Mouse (Mus musculus) ES-CJ7 (cell line): Measurements from ENCODE around the gene Ackr4.

ENCODE experiments used
- DNase-seq: peaks from one replicate; pipeline ENCODE4 v3.0.0; 2011; ENCODE audit warnings: low read depth, low spot score

Ackr4 gene

DNA sequence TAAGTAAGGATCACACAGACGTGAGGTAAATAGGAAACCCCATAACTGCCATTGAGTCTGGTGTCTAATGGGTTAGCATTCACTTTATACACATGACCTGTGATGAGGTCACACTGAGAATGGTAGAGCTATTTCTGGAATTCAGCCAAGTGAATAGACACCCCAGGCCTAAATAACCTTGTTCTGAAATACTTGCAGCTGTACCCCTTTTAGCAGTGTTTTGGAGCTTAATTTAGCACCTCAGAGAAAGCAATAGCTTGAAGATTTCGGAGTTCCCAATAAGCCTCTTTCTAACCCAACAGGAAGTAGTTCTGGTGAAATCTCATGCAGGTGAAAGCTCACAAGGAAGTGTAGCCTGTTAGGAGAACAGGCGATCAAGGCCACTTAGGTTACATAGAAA is at the start of gene Ackr4:
Gene Ackr4, minus strand, starts transcription at position 101 of the 400 bp plus-strand sequence.
- DNase-seq = no peak

DNA sequence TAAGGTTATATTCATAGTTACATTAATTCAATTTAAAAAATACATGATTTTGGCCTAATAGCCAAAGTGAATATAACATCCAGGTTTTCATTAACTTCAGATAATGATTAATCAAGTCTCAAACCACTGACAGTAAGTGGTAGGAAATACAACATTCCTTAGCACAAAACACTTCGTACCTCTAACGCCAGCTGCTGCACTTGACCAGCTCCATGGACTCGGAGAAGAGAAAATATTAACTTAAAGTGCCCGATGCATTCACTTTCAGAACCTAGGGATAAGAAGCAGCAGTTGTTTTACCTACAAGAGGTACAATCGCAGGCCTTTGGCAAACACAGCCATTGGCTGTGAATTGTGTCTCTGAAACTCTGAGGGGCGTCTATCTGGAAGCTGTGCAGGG is 45.6 kb upstream of the Ackr4 start:
- no peak for DNase-seq

GRCm38 (mm10) chr9:104171651-104172050 is 44.9 kb upstream of the Ackr4 start:
- no peak for DNase-seq

DNA sequence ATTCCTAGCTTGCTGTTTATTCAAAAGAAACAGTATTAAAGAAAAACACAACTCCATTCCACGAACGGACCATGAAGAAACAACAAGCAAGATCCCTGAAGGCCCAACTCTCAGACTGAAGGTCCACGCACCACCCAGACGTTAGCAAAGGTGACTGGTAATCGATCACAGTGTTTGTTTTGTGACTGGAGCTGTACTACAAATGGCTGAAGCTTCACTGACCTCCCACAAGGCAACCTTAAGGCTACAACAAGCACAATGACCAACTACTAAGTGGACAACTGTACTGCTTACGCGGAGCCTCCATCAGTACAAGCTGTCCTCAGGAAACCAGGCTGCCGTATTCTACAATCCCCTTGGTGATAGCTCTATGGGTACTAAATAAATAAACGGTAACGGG is 43.3 kb upstream of the Ackr4 start:
- DNase-seq = no peak

- no peak for DNase-seq
These were observed 39.2 kb upstream of the Ackr4 start for GRCm38 (mm10) chr9:104165926-104166325.

DNA sequence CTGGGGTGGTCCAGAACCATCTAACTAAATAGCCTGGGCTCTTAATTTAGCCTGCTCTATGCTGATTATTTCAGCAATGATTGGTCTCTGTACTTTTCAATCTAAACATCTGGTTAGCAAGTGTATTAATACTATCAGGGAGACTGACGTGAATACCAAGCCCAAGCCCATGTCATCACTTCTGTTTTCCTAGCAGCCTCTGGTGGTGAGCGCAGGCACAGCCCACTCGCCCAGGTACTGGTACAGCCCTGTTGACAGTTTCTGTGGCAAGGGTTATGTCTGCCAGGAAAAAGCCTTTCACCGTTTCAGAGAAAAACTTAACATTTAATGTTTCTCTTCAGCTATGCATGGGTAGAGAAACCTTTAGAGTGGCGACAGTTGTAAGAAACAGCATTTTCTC is 37.5 kb upstream of the Ackr4 start:
- no peak for DNase-seq

GRCm38 (mm10) chr9:104161117-104161516 is 34.4 kb upstream of the Ackr4 start:
- no peak for DNase-seq

- DNase-seq = no peak
These were observed 30.6 kb upstream of the Ackr4 start for GRCm38 (mm10) chr9:104157291-104157690.

DNA sequence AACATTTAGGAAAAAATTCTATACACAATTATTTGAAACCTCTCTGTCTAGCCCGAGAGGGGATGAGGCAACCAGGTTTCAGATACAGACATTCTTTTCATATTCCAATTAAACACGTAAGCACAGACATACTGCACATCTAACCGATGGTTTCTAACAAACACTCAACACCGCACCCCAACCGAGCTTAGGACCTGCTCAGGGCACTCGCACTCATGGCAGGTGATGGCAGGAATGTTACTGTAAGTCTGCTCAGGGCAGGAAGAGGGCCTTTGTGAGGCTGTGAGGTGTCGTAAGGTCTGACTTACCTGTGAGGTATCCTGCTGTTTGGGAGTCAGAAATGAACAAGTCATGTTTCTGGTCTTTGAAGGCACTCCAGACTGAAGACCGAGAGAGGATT is 29.8 kb upstream of the Ackr4 start:
- no peak for DNase-seq

GRCm38 (mm10) chr9:104155100-104155715 is 28.5 kb upstream of the Ackr4 start:
- peak; percentile 41 for DNase-seq

DNA sequence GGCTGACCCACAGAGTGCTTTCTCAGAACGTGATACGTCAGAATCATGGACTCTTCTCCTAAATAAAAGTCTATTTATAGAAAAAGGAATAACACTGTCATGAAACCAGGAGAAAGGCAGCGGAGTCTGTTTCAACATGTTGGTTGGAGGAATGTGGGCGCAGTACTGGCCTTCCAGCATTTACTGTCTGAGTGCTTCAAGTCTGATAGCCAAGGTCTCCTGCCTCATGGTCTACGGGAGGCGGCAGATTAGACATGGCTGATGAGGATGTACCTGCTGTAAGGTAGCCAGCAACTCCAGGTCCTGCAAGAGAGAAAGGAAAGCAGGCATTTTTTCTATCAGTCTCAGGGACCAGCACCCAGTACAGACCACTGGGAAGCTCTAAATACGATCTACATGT is 25.4 kb upstream of the Ackr4 start:
- DNase-seq = no peak

GRCm38 (mm10) chr9:104148969-104149368 is 22.2 kb upstream of the Ackr4 start:
- no peak for DNase-seq

DNA sequence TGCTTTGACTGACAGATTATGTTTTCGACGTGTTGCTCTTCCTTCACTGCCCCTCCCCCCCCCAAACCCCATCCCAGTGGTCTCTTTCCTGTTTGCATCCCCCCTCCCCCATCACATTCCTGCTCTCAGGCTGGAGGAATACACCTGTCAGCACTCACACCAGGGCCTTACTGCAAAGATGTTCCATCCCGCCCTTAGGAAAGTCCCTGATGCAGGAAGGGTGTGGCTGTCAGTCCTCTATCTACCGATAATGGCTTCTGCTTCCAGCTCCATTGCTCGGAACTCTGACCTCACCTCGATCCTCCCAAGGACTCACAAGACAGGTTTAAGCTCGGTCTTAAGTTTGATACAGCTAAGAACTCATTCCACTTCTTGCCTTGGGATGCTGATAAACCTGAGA is 19.9 kb upstream of the Ackr4 start:
- peak; percentile 78 for DNase-seq

- DNase-seq = peak; percentile 56
These were observed 17.7 kb upstream of the Ackr4 start for GRCm38 (mm10) chr9:104144314-104144996.

DNA sequence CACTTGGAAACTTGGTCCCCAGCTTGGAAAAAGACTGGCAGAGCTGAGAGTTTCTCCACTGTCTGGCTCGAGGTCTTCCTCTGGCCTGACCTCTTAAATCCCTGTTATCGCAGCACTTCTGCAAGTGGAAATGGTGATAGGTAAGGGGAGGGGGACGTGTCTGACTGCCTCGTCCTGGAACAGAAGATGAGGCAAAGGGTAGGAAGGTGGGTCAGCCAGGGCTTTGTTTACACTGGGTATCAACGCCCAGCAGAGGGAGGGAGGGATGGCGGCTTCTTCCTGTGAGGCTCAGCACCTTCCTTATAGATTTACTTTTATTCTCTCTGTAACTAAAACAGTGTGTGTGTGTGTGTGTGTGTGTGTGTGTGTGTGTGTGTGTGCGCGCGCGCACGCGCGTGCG is 16.1 kb upstream of the Ackr4 start:
- no peak for DNase-seq

- DNase-seq = no peak
These were observed 13.6 kb upstream of the Ackr4 start for GRCm38 (mm10) chr9:104140351-104140750.

- no peak for DNase-seq
These were observed 3.5 kb upstream of the Ackr4 start for GRCm38 (mm10) chr9:104130141-104130755.

DNA sequence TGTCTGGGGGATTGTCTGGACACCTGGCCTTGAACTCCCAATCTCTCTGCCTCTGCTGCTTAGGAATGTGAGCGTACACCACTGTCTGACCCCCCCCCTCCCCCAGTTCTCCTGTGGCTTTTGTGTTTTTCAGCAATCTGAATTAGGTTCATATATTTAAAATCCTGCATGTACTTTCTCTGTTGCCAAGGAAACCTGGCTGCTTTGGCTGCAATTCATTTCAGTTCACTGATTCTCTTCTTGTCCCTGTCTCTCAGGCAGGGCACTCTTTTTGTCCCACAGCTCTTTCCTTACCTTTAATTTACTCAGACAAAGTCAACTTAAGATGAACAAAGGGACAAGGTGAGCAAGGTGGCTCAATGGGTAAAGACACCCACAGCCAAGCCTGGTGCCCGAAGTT is 1.4 kb upstream of the Ackr4 start:
- no peak for DNase-seq

- no peak for DNase-seq
These were observed 3.1 kb downstream of the Ackr4 start for GRCm38 (mm10) chr9:104123622-104124021.

- peak; percentile 79 for DNase-seq
These were observed 3.6 kb downstream of the Ackr4 start for GRCm38 (mm10) chr9:104123101-104123500.

DNA sequence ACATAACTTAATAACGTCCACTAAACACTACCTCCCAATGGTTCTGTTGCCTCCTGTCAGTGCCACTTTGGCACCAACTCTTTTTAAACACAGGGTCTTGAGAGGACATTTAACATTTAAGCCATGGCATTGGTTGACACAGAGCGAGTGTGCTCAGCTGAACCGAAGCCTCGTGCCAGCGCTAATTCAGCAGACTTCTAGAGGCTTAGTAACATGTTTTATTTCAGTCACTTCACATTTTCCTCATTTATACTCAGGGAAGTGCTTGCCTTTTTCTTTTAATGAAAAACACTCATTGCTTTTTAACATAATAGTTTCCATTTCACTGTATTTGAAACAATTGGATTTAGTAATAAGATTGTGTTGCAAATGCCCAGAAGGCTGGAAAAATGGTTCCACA is 17.6 kb downstream of the Ackr4 start:
- no peak for DNase-seq

DNA sequence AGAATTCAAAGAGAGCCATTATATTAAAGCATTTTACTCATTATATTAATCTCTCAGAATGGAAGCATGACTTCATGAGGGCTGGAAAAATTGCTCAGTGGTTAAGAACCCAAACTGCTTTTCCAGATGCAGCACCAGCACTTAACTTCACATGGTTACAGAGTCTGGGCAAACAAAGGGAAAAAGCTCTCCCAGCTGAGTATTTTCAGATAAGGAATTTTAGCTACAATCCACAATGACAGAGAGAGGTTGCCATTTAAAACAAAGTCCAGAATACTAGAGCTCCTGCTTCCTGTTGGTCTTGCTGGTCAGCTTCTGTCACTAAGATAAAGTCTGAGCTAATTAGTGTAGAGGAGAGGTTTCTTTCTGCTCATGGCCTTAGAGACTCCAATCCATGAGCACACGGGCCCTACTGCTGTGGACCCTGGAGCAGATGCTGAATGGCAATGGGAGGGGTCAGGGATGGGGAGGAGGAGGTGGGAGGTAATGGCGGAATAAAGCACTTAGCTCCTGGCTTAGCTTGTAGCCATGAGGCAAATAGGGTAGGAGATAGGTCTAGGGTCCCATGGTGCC is 18.1 kb downstream of the Ackr4 start:
- DNase-seq = no peak

DNA sequence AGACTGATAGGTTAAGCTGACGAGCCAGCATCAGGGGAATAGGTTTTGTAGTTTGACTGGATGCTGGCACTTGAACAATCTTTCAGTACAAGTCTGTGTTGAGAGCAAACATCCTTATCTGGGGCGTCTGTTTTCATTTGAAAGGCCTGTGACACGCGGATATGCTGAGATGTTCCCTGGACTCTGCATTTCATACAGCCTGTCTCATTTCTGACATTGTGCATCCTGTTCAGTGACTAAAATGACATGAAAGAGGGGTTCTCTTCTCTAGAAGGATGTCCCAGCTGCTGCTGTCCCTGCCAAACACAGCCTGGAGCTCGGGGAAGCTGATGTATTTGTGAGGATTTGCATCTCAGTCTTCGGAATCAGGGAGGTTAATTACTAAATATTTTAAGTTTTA is 19.3 kb downstream of the Ackr4 start:
- no peak for DNase-seq
